7 mouse cellular contexts compared by ENCODE assay signal in genomic region chr16:57606444-57607227, GRCm38 (mm10). TPM values are rescaled to one million over a fixed set of nuclear protein-coding genes. Genes with fewer than 3 reads are reported as not detected.
DNase-seq lines count a peak whose midpoint lies in the region; ATAC-seq lines count a peak whose summit lies in the region.

TSS of gene Cmss1 (minus strand) at chr16:57606864.

- intact Hi-C loops in left cerebral cortex, postnatal 25 days (cut with DNase I), result no loop called here

- peak within 1 kb of the TSS; percentile 76 for H3K4me3 ChIP-seq in intestine, embryonic 15.5 days (replicated peaks)
- H3K4me3 ChIP-seq in midbrain, embryonic 10.5 days, result peak within 1 kb of the TSS; percentile 95

- H3K9me3 ChIP-seq in intestine, embryonic 15.5 days, result no peaks in the 10 kb centered on the region
- no peaks in the 10 kb centered on the region for H3K9me3 ChIP-seq in midbrain, embryonic 10.5 days (replicated peaks)

- H3K27ac ChIP-seq in intestine, embryonic 15.5 days, result no peak within 1 kb of the TSS
- peak within 1 kb of the TSS; percentile 93 for H3K27ac ChIP-seq in midbrain, embryonic 10.5 days (replicated peaks)

- H3K9ac ChIP-seq in intestine, embryonic 15.5 days, result peak within 1 kb of the TSS; percentile 65

- no peaks in the 10 kb centered on the region for H3K36me3 ChIP-seq in intestine, embryonic 15.5 days
- no peaks in the 10 kb centered on the region for H3K36me3 ChIP-seq in midbrain, embryonic 10.5 days

- no peaks in the 10 kb centered on the region for H3K27me3 ChIP-seq in intestine, embryonic 15.5 days (replicated peaks)
- H3K27me3 ChIP-seq in midbrain, embryonic 10.5 days (ENCODE audit: low read depth, poor library complexity, severe bottlenecking), result no peaks in the 10 kb centered on the region

- DNase-seq in adrenal gland, adult 18-20 months (ENCODE audit: low spot score in 2 of 2), result peak; percentile 84 to 88
- DNase-seq in embryo, embryonic 11 days, result peak; percentile 92
- peak; percentile 71 for DNase-seq in gastrocnemius, postnatal 25 days
- peak; percentile 83 to 86 for DNase-seq in left cerebral cortex, postnatal 25 days (ENCODE audit: low spot score in 2 of 2)
- peak; percentile 88 for DNase-seq in midbrain, embryonic 10.5 days (ENCODE audit: low spot score)
- DNase-seq in right cerebral cortex, postnatal 4 days, result peak; percentile 88

- under 1% methylated on average over 64 of the region's 64 CpGs for WGBS in intestine, embryonic 15.5 days
- under 1% methylated on average over 64 of the region's 64 CpGs for WGBS in midbrain, embryonic 10.5 days

- H3K4me2 ChIP-seq in intestine, embryonic 15.5 days (replicated peaks), result peak within 1 kb of the TSS; percentile 69

- 0 out of 2 replicates have a peak, but pooled peaks cover 3% of the 10 kb centered on the region for H3K4me1 ChIP-seq in intestine, embryonic 15.5 days (replicated peaks)
- H3K4me1 ChIP-seq in midbrain, embryonic 10.5 days, result peaks cover 19% of the 10 kb centered on the region

- peak; percentile 96 for ATAC-seq in intestine, embryonic 15.5 days

RNA-seq across cellular contexts. Expression of gene Cmss1, which starts in this region (rescaled TPM):
- 10 to 100 TPM; 15.0 to 16.9 TPM for total RNA-seq in adrenal gland, adult 18-20 months (2021)
- total RNA-seq in gastrocnemius, postnatal 25 days (2021), result 10 to 100 TPM; 27.5 to 28.7 TPM
- polyA plus RNA-seq in intestine, embryonic 15.5 days (2015; fragmentation: Nextera tagmentation; extraction: Ambion mirVana), result 45.2 and 45.5 TPM in 2 replicates
- 10 to 100 TPM; 15.9 to 16.1 TPM for total RNA-seq in left cerebral cortex, postnatal 25 days (2021)
- polyA plus RNA-seq in midbrain, embryonic 10.5 days (2016; fragmentation: Nextera tagmentation; extraction: Ambion mirVana), result 56.3 and 67.3 TPM in 2 replicates
